ENCODE assay signal across 16 mouse cellular contexts in the genomic region with DNA sequence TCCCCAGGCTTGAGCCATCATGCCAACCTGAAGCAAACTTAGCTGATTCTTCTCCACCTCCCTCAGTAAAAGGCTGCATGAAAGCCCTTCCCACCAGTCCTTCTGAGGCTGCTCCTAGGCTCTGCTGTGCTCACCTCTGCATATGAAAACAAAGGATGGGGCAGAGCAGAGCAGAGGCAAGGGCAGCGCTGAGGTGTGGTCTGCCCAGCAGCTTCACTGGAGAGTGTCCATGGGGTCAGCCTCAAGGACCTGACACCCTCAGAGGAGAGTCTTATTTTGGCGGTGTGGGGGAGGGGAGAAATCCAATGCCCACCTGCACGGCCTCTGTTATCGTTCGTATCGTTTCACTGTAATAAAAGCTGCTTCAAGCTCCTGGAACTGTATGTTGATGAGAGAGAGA.
DNase-seq lines count a peak whose midpoint lies in the region; ATAC-seq and TF ChIP-seq lines count a peak whose summit lies in the region.
"Had no signal": no experiment of that assay in that cellular context is flagged by ENCODE, and none has a peak within 500 bp of the region (broad histone marks: within the 10 kb centered on the region; RNA-seq: fewer than 3 reads in every experiment).

No protein-coding gene starts in this region.

- peaks cover 19% of the 10 kb centered on the region for H3K4me1 ChIP-seq in hindbrain, embryonic 10.5 days (replicated peaks)
- H3K4me1 ChIP-seq in hindbrain, postnatal 0 days (ENCODE audit: insufficient read depth, low read length): peaks cover 9% of the 10 kb centered on the region
- H3K4me1 ChIP-seq in liver, adult 2 months (ENCODE audit: control insufficient read depth, insufficient read depth, low read length): peaks cover 8% of the 10 kb centered on the region
- H3K4me1 ChIP-seq in liver, embryonic 11.5 days (replicated peaks; ENCODE audit: control insufficient read depth, insufficient read depth, low read length): no peaks in the 10 kb centered on the region
- H3K4me1 ChIP-seq in midbrain, embryonic 10.5 days: peaks cover 21% of the 10 kb centered on the region
- peaks cover 18% of the 10 kb centered on the region for H3K4me1 ChIP-seq in midbrain, embryonic 13.5 days (replicated peaks)
- H3K4me1 ChIP-seq in limb, embryonic 12.5 days (replicated peaks): peaks cover 19% of the 10 kb centered on the region
- no peaks in the 10 kb centered on the region for H3K4me1 ChIP-seq in thymus, adult 2 months (replicated peaks; ENCODE audit: control insufficient read depth, insufficient read depth, low read length)

- DNase-seq in hindbrain, embryonic 10.5 days (ENCODE audit: low spot score): no peak
- DNase-seq in hindbrain, postnatal 0 days (ENCODE audit: low spot score): no peak
- no peak for DNase-seq in liver, adult 2 months (ENCODE audit: extremely low read depth, low read depth, low spot score)
- DNase-seq in liver, embryonic 11.5 days (ENCODE audit: low spot score): no peak
- DNase-seq in midbrain, embryonic 10.5 days (ENCODE audit: low spot score): no peak
- no peak for DNase-seq in thymus, adult 2 months
- DNase-seq: cerebellum, adult 8-10 months; gastrocnemius, postnatal 25 days; heart, postnatal 36 days; kidney, adult 2 months had no signal

- H3K4me3 ChIP-seq in hindbrain, embryonic 10.5 days: no peak overlapping the region
- H3K4me3 ChIP-seq in hindbrain, postnatal 0 days (ENCODE audit: low read length): no peak overlapping the region
- no peak overlapping the region for H3K4me3 ChIP-seq in liver, adult 2 months (ENCODE audit: insufficient read depth, low read depth, low read length)
- H3K4me3 ChIP-seq in liver, embryonic 11.5 days (ENCODE audit: low read depth, low read length): no peak overlapping the region
- H3K4me3 ChIP-seq in midbrain, embryonic 10.5 days: no peak overlapping the region
- no peak overlapping the region for H3K4me3 ChIP-seq in midbrain, embryonic 13.5 days (replicated peaks)
- H3K4me3 ChIP-seq in limb, embryonic 12.5 days (replicated peaks): no peak overlapping the region
- no peak overlapping the region for H3K4me3 ChIP-seq in thymus, adult 2 months (ENCODE audit: control insufficient read depth, insufficient read depth, low read length)
- H3K4me3 ChIP-seq: limb, embryonic 15.5 days; stomach, embryonic 15.5 days had no signal

- peak overlapping the region; percentile 50 for H3K27ac ChIP-seq in hindbrain, embryonic 10.5 days
- no peak overlapping the region for H3K27ac ChIP-seq in hindbrain, postnatal 0 days
- peak overlapping the region; percentile 3 for H3K27ac ChIP-seq in liver, adult 2 months (replicated peaks; ENCODE audit: insufficient read depth, low read depth, low read length)
- H3K27ac ChIP-seq in liver, embryonic 11.5 days (ENCODE audit: low read depth, low read length): no peak overlapping the region
- H3K27ac ChIP-seq in midbrain, embryonic 10.5 days (replicated peaks): peak overlapping the region; percentile 63
- no peak overlapping the region for H3K27ac ChIP-seq in midbrain, embryonic 13.5 days
- H3K27ac ChIP-seq in limb, embryonic 12.5 days: 0 out of 2 replicates have a peak overlapping the region, but pooled peaks have one; percentile 50
- no peak overlapping the region for H3K27ac ChIP-seq in thymus, adult 2 months (ENCODE audit: control insufficient read depth, insufficient read depth, low read length)
- H3K27ac ChIP-seq: hindbrain, embryonic 14.5 days; stomach, embryonic 15.5 days had no signal

- no peak for TF ChIP-seq CTCF in hindbrain, postnatal 0 days (IDR thresholded peaks at IDR 0.05; ENCODE audit: low read depth)
- no peak for TF ChIP-seq CTCF in liver, adult 2 months (IDR thresholded peaks at IDR 0.05; ENCODE audit: low read depth, low read length)
- TF ChIP-seq CTCF in thymus, adult 2 months (IDR thresholded peaks at IDR 0.05; ENCODE audit: borderline replicate concordance, control insufficient read depth, extremely low read depth, insufficient read depth, low read length, poor library complexity): no peak

- H3K27me3 ChIP-seq in hindbrain, embryonic 10.5 days (ENCODE audit: insufficient read depth, poor library complexity, severe bottlenecking): no peaks in the 10 kb centered on the region
- H3K27me3 ChIP-seq in hindbrain, postnatal 0 days (ENCODE audit: insufficient read depth, low read length): no peaks in the 10 kb centered on the region
- H3K27me3 ChIP-seq in liver, adult 2 months (ENCODE audit: control insufficient read depth, insufficient read depth, low read length): no peaks in the 10 kb centered on the region
- H3K27me3 ChIP-seq in liver, embryonic 11.5 days (replicated peaks; ENCODE audit: control insufficient read depth, insufficient read depth, low read length): no peaks in the 10 kb centered on the region
- no peaks in the 10 kb centered on the region for H3K27me3 ChIP-seq in midbrain, embryonic 10.5 days (ENCODE audit: low read depth, poor library complexity, severe bottlenecking)
- no peaks in the 10 kb centered on the region for H3K27me3 ChIP-seq in midbrain, embryonic 13.5 days
- H3K27me3 ChIP-seq in limb, embryonic 12.5 days: no peaks in the 10 kb centered on the region
- no peaks in the 10 kb centered on the region for H3K27me3 ChIP-seq in thymus, adult 2 months (ENCODE audit: control insufficient read depth, insufficient read depth, low read length)
- H3K27me3 ChIP-seq: limb, embryonic 15.5 days; stomach, embryonic 15.5 days had no signal

- no peak overlapping the region for H3K9ac ChIP-seq in hindbrain, postnatal 0 days (replicated peaks; ENCODE audit: low read length)
- H3K9ac ChIP-seq in liver, adult 2 months (ENCODE audit: low read depth, low read length): peak overlapping the region; percentile 51
- H3K9ac ChIP-seq in liver, embryonic 11.5 days (ENCODE audit: low read depth, low read length): no peak overlapping the region
- no peak overlapping the region for H3K9ac ChIP-seq in midbrain, embryonic 13.5 days (replicated peaks)
- H3K9ac ChIP-seq in limb, embryonic 12.5 days (replicated peaks): no peak overlapping the region
- H3K9ac ChIP-seq: hindbrain, embryonic 14.5 days; limb, embryonic 15.5 days; stomach, embryonic 15.5 days had no signal

- ATAC-seq in hindbrain, postnatal 0 days: no peak
- no peak for ATAC-seq in liver, embryonic 11.5 days (replicated peaks; ENCODE audit: low FRiP score)
- no peak for ATAC-seq in midbrain, embryonic 13.5 days
- no peak for ATAC-seq in limb, embryonic 12.5 days (ENCODE audit: insufficient number of reproducible peaks, insufficient read depth, low FRiP score, low TSS enrichment, low read depth)
- ATAC-seq: CD4-positive, CD25-positive, alpha-beta regulatory T cell, adult 4 months had no signal

- TF ChIP-seq POLR2A in liver, adult 2 months (IDR thresholded peaks at IDR 0.05; ENCODE audit: extremely low read depth, insufficient read depth, low read length): no peak
- no peak for TF ChIP-seq POLR2A in thymus, adult 2 months (IDR thresholded peaks at IDR 0.05; ENCODE audit: control insufficient read depth, extremely low read depth, insufficient read depth, low read length, poor library complexity)

- no peaks in the 10 kb centered on the region for H3K9me3 ChIP-seq in hindbrain, embryonic 10.5 days
- H3K9me3 ChIP-seq in hindbrain, postnatal 0 days (ENCODE audit: low read length): no peaks in the 10 kb centered on the region
- H3K9me3 ChIP-seq in liver, embryonic 11.5 days (ENCODE audit: control insufficient read depth, low read length): no peaks in the 10 kb centered on the region
- H3K9me3 ChIP-seq in midbrain, embryonic 10.5 days (replicated peaks): no peaks in the 10 kb centered on the region
- no peaks in the 10 kb centered on the region for H3K9me3 ChIP-seq in midbrain, embryonic 13.5 days
- H3K9me3 ChIP-seq in limb, embryonic 12.5 days: 0 out of 2 replicates have a peak, but pooled peaks cover 3% of the 10 kb centered on the region
- H3K9me3 ChIP-seq: limb, embryonic 15.5 days; stomach, embryonic 15.5 days had no signal

- H3K36me3 ChIP-seq in hindbrain, embryonic 10.5 days: no peaks in the 10 kb centered on the region
- H3K36me3 ChIP-seq in hindbrain, postnatal 0 days (ENCODE audit: insufficient read depth, low read length): no peaks in the 10 kb centered on the region
- no peaks in the 10 kb centered on the region for H3K36me3 ChIP-seq in liver, adult 2 months (ENCODE audit: control insufficient read depth, insufficient read depth, low read length)
- H3K36me3 ChIP-seq in liver, embryonic 11.5 days (ENCODE audit: control insufficient read depth, insufficient read depth, low read length): no peaks in the 10 kb centered on the region
- no peaks in the 10 kb centered on the region for H3K36me3 ChIP-seq in midbrain, embryonic 10.5 days
- no peaks in the 10 kb centered on the region for H3K36me3 ChIP-seq in midbrain, embryonic 13.5 days
- no peaks in the 10 kb centered on the region for H3K36me3 ChIP-seq in limb, embryonic 12.5 days
- H3K36me3 ChIP-seq in thymus, adult 2 months (ENCODE audit: control insufficient read depth, insufficient read depth, low read length): no peaks in the 10 kb centered on the region
- H3K36me3 ChIP-seq: limb, embryonic 15.5 days; stomach, embryonic 15.5 days had no signal

- WGBS in hindbrain, embryonic 10.5 days: 58% methylated on average over 6 of the region's 6 CpGs
- 45% methylated on average over 6 of the region's 6 CpGs for WGBS in hindbrain, postnatal 0 days
- WGBS in liver, adult 2 months: 28% methylated on average over 6 of the region's 6 CpGs
- 69% methylated on average over 6 of the region's 6 CpGs for WGBS in liver, embryonic 11.5 days
- 66% methylated on average over 6 of the region's 6 CpGs for whole genome bisulfite sequencing in midbrain, embryonic 10.5 days
- WGBS in midbrain, embryonic 13.5 days: 61% methylated on average over 6 of the region's 6 CpGs
- WGBS in limb, embryonic 12.5 days: 38% methylated on average over 6 of the region's 6 CpGs
- WGBS in thymus, adult 2 months: 82% methylated on average over 6 of the region's 6 CpGs

- no peak overlapping the region for H3K4me2 ChIP-seq in hindbrain, postnatal 0 days (ENCODE audit: low read depth, low read length)
- H3K4me2 ChIP-seq in liver, embryonic 11.5 days: no peak overlapping the region
- H3K4me2 ChIP-seq in midbrain, embryonic 13.5 days (replicated peaks): no peak overlapping the region
- H3K4me2 ChIP-seq in limb, embryonic 12.5 days: no peak overlapping the region
- H3K4me2 ChIP-seq: hindbrain, embryonic 14.5 days; limb, embryonic 15.5 days; stomach, embryonic 15.5 days had no signal

- H3K79me2 ChIP-seq in liver, adult 2 months (ENCODE audit: control insufficient read depth, insufficient read depth, low read length): no peaks in the 10 kb centered on the region

Comparison
In these comparisons a context has a peak if more than half of its experiments do, and no peak if none do; other contexts are left out.
1. H3K27ac ChIP-seq: peak in hindbrain, embryonic 10.5 days (single experiment), liver, adult 2 months (single experiment), midbrain, embryonic 10.5 days (single experiment) and limb, embryonic 12.5 days (single experiment); none in hindbrain, postnatal 0 days (single experiment), liver, embryonic 11.5 days (single experiment), midbrain, embryonic 13.5 days (single experiment) and thymus, adult 2 months (single experiment).